Mouse (Mus musculus) adipose tissue, adult 10 weeks (tissue): Measurements from ENCODE around the gene Pcgf3. TPM values are rescaled to one million over a fixed set of nuclear protein-coding genes. Genes with fewer than 3 reads are reported as not detected.

Experiments used
- polyA plus RNA-seq: library from polyadenylated mRNA; stranded (reverse); fragments of 350-450 nt; fragmentation: Illumina TruSeq; extraction: RNeasy Lipid Tissue Mini Kit (QIAGEN cat#74804); gene quantifications from one replicate; pipeline ENCODE4 v1.2.3, GENCODE M21; 2014; ENCODE audit warnings: low read depth, low replicate concordance

Gene Pcgf3
- 11.3 TPM for polyA plus RNA-seq

GRCm38 (mm10) chr5:108461082-108462065 is at the start of gene Pcgf3:
Gene Pcgf3, plus strand, starts transcription at chr5:108461232.

GRCm38 (mm10) chr5:108433804-108434587 is 27.0 kb upstream of the Pcgf3 start, which contains the start of gene Atp5k:
Gene Atp5k, minus strand, starts transcription at chr5:108434448.

GRCm38 (mm10) chr5:108448785-108449668 is 12.0 kb upstream of the Pcgf3 start, which contains the start of gene Mfsd7a:
Gene Mfsd7a, minus strand, starts transcription at chr5:108448891.

GRCm38 (mm10) chr5:108549489-108550206 is 88.6 kb downstream of the Pcgf3 start, which contains the start of gene Cplx1:
Gene Cplx1, minus strand, starts transcription at chr5:108550024.

Other genes with a start within 250 kb of the Pcgf3 start
- 23.2 TPM for gene Dr1, start 192.3 kb upstream of the Pcgf3 start, polyA plus RNA-seq
- 11.9 TPM for gene Pigg, start 148.6 kb upstream of the Pcgf3 start, polyA plus RNA-seq
- gene Gm42517, start 93.3 kb upstream of the Pcgf3 start, polyA plus RNA-seq: 1.7 TPM
- not detected for gene Pde6b, start 72.8 kb upstream of the Pcgf3 start, polyA plus RNA-seq
- gene Atp5k, start 26.8 kb upstream of the Pcgf3 start, polyA plus RNA-seq: 435 TPM
- gene Mfsd7a, start 12.3 kb upstream of the Pcgf3 start, polyA plus RNA-seq: 5.0 TPM
- 0.67 TPM for gene Cplx1, start 88.8 kb downstream of the Pcgf3 start, polyA plus RNA-seq
- gene Gak, start 168.5 kb downstream of the Pcgf3 start, polyA plus RNA-seq: 66.0 TPM
- gene Tmem175, start 168.5 kb downstream of the Pcgf3 start, polyA plus RNA-seq: 34.5 TPM
- gene Idua, start 199.1 kb downstream of the Pcgf3 start, polyA plus RNA-seq: 23.0 TPM
- 12.9 TPM for gene Dgkq, start 208.4 kb downstream of the Pcgf3 start, polyA plus RNA-seq
- not detected for gene Slc26a1, start 214.3 kb downstream of the Pcgf3 start, polyA plus RNA-seq
- 87.8 TPM for gene Fgfrl1, start 231.2 kb downstream of the Pcgf3 start, polyA plus RNA-seq